Mouse (Mus musculus) E14TG2a.4 (cell line): Measurements from ENCODE around the gene Cox4i2.

Experiments
- H3K27me3 ChIP-seq: 2 replicates; pipeline ENCODE4 v1.6.1; 2014; ENCODE audit warnings: low read length, control low read depth; ENCODE audit not compliant: insufficient read depth
- H3K36me3 ChIP-seq: 2 replicates; pipeline ENCODE4 v1.6.1; 2014; ENCODE audit warnings: low read length, control low read depth; ENCODE audit not compliant: insufficient read depth
- H3K4me1 ChIP-seq: replicated peaks from 2 replicates; pipeline ENCODE4 v1.6.1; 2014; ENCODE audit warnings: low read depth, low read length, control low read depth
- H3K4me3 ChIP-seq: replicated peaks from 2 replicates; pipeline ENCODE4 v1.5.1; 2014; ENCODE audit warnings: mild to moderate bottlenecking, low read length
- H3K9me3 ChIP-seq: 2 replicates; pipeline ENCODE4 v1.6.1; 2014; ENCODE audit warnings: low read length, control low read depth
- CTCF ChIP-seq: conservative IDR thresholded peaks from 2 replicates; pipeline ENCODE4 v1.5.1; 2014; ENCODE audit warnings: low read length
- NANOG ChIP-seq: IDR thresholded peaks from 2 replicates; pipeline ENCODE4 v1.6.1; 2014; ENCODE audit warnings: borderline replicate concordance, low read length, mixed read lengths
- POU5F1 ChIP-seq: IDR thresholded peaks from 2 replicates; pipeline ENCODE4 v1.6.1; 2014; ENCODE audit warnings: low read length, borderline replicate concordance

Gene Cox4i2

DNA sequence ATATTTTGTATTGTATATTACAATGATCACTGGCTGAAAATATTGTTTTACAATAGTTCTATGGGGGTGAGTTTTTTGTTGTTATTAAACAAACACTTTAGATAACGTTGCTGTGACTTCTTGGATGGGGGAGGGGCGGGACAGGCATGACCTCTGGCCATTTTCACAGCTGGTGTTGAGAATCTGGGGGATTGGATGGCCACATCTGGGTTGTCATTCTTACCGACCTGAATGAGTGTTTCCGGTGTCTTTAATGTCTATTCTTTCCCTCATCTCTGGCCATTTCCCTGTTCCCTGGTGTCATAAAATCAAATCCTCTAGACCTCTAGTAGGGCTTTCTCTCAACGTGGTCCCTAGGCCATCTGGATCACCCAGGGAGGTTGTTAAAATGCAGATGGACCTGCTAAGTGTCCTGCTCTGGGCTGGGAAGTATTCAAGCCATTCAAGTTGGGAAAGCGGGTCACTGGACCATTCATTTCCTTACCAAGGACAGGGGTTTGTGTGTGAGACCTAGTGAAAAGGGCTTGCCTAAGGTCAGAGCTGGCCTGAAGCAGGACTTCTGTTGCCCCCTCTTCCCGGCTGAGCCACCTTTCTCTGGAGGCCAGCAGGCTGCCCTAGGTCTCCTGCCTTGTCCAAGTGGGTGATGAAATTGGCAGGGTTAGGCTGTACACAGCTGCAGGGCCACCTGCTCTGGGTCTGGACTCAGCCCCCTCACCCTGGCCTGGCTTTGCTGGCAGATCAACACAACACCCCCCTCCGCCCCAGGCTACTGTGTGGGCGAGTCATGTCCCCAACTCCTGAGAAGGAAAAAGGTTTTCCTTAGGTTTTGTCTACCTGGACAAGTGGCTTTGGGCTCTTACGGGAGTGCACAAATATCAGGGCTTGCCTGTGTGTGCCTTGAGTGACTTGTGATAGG, 16.4 kb upstream of the Cox4i2 start:
- H3K36me3 ChIP-seq = peaks cover 7% of the 10 kb centered on the region; the same call in 1 of the 2 replicates
- peak overlapping the region; percentile 86 for H3K4me3 ChIP-seq
- peaks cover 8% of the 10 kb centered on the region for H3K27me3 ChIP-seq
- TF ChIP-seq NANOG (peak; percentile 51), CTCF (no peak)
- H3K9me3 ChIP-seq = no peaks in the 10 kb centered on the region
- peaks cover 88% of the 10 kb centered on the region for H3K4me1 ChIP-seq

DNA sequence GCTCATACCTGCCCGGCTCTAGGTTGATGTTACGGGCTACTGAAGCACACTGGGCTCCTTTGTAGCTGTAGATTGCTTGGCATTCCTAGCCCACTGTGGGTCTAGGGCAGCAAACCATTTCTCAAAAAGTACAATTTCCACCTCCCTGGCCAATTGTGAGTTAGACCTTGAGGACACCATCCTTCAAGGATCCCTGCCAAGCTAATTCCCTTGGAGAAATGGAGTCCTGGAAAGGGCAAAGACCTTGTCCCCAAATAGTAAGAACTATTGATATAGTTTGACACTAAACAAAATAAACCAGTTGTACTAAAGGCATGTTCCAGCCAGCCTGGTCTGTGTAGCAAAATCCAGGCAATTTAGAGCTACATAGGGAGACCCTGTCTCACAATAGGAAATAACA, 15.6 kb upstream of the Cox4i2 start:
- Histone ChIP-seq H3K27me3 (peaks cover 8% of the 10 kb centered on the region), H3K36me3 (peaks cover 7% of the 10 kb centered on the region; the same call in 1 of the 2 replicates), H3K9me3 (no peaks in the 10 kb centered on the region), H3K4me1 (peaks cover 83% of the 10 kb centered on the region), H3K4me3 (peak overlapping the region; percentile 86)
- TF ChIP-seq NANOG (no peak), CTCF (no peak), POU5F1 (no peak)

DNA sequence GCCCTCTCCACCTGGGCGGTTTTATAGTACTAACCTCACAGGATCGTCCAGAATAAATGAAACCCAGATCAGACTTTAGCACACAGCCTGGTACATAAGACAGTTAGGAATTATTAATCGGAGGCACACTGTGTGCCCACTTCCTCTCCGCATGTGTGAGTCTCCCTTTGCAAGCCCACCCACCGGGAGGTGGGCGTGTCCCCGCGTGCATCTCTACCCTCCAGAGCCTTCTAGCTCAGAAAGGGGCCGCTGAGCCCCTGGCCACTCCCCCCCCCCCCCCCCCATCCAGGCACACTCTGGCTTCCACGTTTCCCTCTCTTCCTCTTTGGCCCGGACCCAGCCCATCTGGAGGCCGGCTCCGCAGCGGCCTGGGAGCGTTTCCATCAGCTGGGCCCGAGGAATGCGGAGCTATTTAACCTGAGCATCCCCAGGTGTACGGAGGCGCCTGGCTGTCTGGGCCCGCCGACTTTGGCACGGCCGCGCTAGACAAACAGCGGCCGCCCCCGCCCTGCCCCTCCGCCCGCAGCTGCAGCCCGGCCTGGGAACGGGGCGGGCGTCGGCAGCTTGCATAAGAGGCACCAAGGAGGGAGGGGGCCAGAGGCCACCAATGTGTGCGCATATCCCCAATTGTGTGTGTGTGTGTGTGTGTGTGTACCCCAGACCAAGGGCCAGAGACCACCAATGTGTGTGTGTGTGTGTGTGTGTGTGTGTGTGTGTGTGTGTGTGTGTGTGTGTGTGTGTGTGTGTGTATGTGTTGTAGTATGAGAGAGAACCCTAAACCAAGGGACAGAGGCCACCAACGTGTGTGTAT, 14.7 kb upstream of the Cox4i2 start:
- peaks cover 74% of the 10 kb centered on the region for H3K4me1 ChIP-seq
- peaks cover 7% of the 10 kb centered on the region; the same call in 1 of the 2 replicates for H3K36me3 ChIP-seq
- peaks cover 8% of the 10 kb centered on the region for H3K27me3 ChIP-seq
- TF ChIP-seq CTCF (no peak), POU5F1 (no peak), NANOG (no peak)
- no peaks in the 10 kb centered on the region for H3K9me3 ChIP-seq
- H3K4me3 ChIP-seq = peak overlapping the region; percentile 86

GRCm38 (mm10) chr2:152739842-152740260, 14.1 kb upstream of the Cox4i2 start:
- no peaks in the 10 kb centered on the region for H3K9me3 ChIP-seq
- H3K27me3 ChIP-seq = peaks cover 8% of the 10 kb centered on the region
- peaks cover 68% of the 10 kb centered on the region for H3K4me1 ChIP-seq
- TF ChIP-seq CTCF (no peak), NANOG (no peak), POU5F1 (no peak)
- peaks cover 7% of the 10 kb centered on the region; the same call in 1 of the 2 replicates for H3K36me3 ChIP-seq
- H3K4me3 ChIP-seq = peak overlapping the region; percentile 75

- no peaks in the 10 kb centered on the region for H3K9me3 ChIP-seq
- H3K27me3 ChIP-seq = peaks cover 8% of the 10 kb centered on the region
- peaks cover 7% of the 10 kb centered on the region; the same call in 1 of the 2 replicates for H3K36me3 ChIP-seq
- H3K4me1 ChIP-seq = peaks cover 64% of the 10 kb centered on the region
- no peak overlapping the region for H3K4me3 ChIP-seq
- TF ChIP-seq NANOG (no peak), CTCF (no peak), POU5F1 (no peak)
These were observed 13.5 kb upstream of the Cox4i2 start for GRCm38 (mm10) chr2:152740490-152740889.

- TF ChIP-seq NANOG (no peak), CTCF (no peak), POU5F1 (no peak)
- Histone ChIP-seq H3K4me1 (peaks cover 54% of the 10 kb centered on the region), H3K9me3 (no peaks in the 10 kb centered on the region), H3K36me3 (peaks cover 7% of the 10 kb centered on the region; the same call in 1 of the 2 replicates), H3K27me3 (peaks cover 7% of the 10 kb centered on the region), H3K4me3 (peak overlapping the region; percentile 63)
These were observed 12.6 kb upstream of the Cox4i2 start for GRCm38 (mm10) chr2:152741153-152742041.

GRCm38 (mm10) chr2:152742435-152742834, 11.5 kb upstream of the Cox4i2 start:
- no peak for TF ChIP-seq NANOG
- TF ChIP-seq CTCF = peak; percentile 60
- Histone ChIP-seq H3K27me3 (no peaks in the 10 kb centered on the region), H3K9me3 (no peaks in the 10 kb centered on the region), H3K4me3 (no peak overlapping the region), H3K36me3 (peaks cover 6% of the 10 kb centered on the region; the same call in 1 of the 2 replicates), H3K4me1 (peaks cover 45% of the 10 kb centered on the region)
